Mouse (Mus musculus) bone marrow, adult 2 months (tissue): Measurements from ENCODE around the gene Rpl7l1.

Experiments used
- CTCF ChIP-seq: fragments of 200-500 bp; IDR thresholded peaks from 2 replicates; pipeline ENCODE4 v1.5.1; 2011; ENCODE audit warnings: low read length, control low read depth; ENCODE audit not compliant: control insufficient read depth, insufficient read depth
- POLR2A ChIP-seq: fragments of 200-500 bp; IDR thresholded peaks from 2 replicates; pipeline ENCODE4 v1.6.1; 2011; ENCODE audit warnings: low read depth, mild to moderate bottlenecking, control low read depth, low read length, borderline replicate concordance; ENCODE audit not compliant: control insufficient read depth

GRCm38 (mm10) chr17:46725273-46725672 lies 57.2 kb downstream of the Rpl7l1 start:
- TF ChIP-seq CTCF = peak; percentile 49; the same call in 1 of the 2 replicates
- TF ChIP-seq POLR2A = no peak
